Mouse (Mus musculus) liver, adult 2 months (tissue): ENCODE measurements around the gene Dnpep. TPM values are rescaled to one million over a fixed set of nuclear protein-coding genes. Genes with fewer than 3 reads are reported as not detected.

Experiments used
- DNase-seq: peaks from one replicate; pipeline ENCODE4 v3.0.0-alpha.2; 2011; ENCODE audit warnings: low read depth, low spot score; ENCODE audit errors: extremely low read depth
- H3K27ac ChIP-seq: fragments of 200-500 bp; replicated peaks from 2 replicates; pipeline ENCODE4 v1.5.1; 2012; ENCODE audit warnings: low read depth, mild to moderate bottlenecking, control low read depth, inconsistent platforms, low read length; ENCODE audit not compliant: insufficient read depth
- H3K27me3 ChIP-seq: fragments of 200-500 bp; 2 replicates; pipeline ENCODE4 v1.6.1; 2012; ENCODE audit warnings: mild to moderate bottlenecking, moderate library complexity, low read length, inconsistent platforms; ENCODE audit not compliant: control insufficient read depth, insufficient read depth
- H3K36me3 ChIP-seq: fragments of 200-500 bp; 2 replicates; pipeline ENCODE4 v1.6.1; 2012; ENCODE audit warnings: low read length, inconsistent platforms; ENCODE audit not compliant: control insufficient read depth, insufficient read depth
- H3K4me1 ChIP-seq: fragments of 200-500 bp; 2 replicates; pipeline ENCODE4 v1.6.1; 2011; ENCODE audit warnings: low read length; ENCODE audit not compliant: control insufficient read depth, insufficient read depth
- H3K4me3 ChIP-seq: fragments of 200-500 bp; 2 replicates; pipeline ENCODE4 v1.5.1; 2011; ENCODE audit warnings: low read depth, mild to moderate bottlenecking, control low read depth, low read length, moderate library complexity; ENCODE audit not compliant: insufficient read depth
- H3K79me2 ChIP-seq: fragments of 200-500 bp; 2 replicates; pipeline ENCODE4 v1.6.1; 2012; ENCODE audit warnings: inconsistent platforms, mild to moderate bottlenecking, low read length, moderate library complexity; ENCODE audit not compliant: control insufficient read depth, insufficient read depth
- H3K9ac ChIP-seq: fragments of 200-500 bp; 2 replicates; pipeline ENCODE4 v1.6.1; 2012; ENCODE audit warnings: low read depth, mild to moderate bottlenecking, control low read depth, inconsistent platforms, low read length
- CTCF ChIP-seq: fragments of 200-500 bp; IDR thresholded peaks from 2 replicates; pipeline ENCODE4 v1.5.1; 2011; ENCODE audit warnings: low read depth, low read length, control low read depth
- POLR2A ChIP-seq: fragments of 200-500 bp; IDR thresholded peaks from 2 replicates; pipeline ENCODE4 v1.6.1; 2011; ENCODE audit warnings: low read length, control low read depth; ENCODE audit not compliant: insufficient read depth; ENCODE audit errors: extremely low read depth
- WGBS: fragments of 180-500 bp; shearing (Covaris S2); methylation state at CpG from one replicate; pipeline ENCODE4 v1.1.7; 2018; 5-methylcytosine and 5-hydroxymethylcytosine counted together
- polyA plus RNA-seq: library from polyadenylated mRNA; depleted of rRNA; stranded (reverse); fragments of >200 nt; gene quantifications from 2 replicates; pipeline ENCODE4 v1.2.3, GENCODE M21; 2012
- total RNA-seq: library from RNA; depleted of rRNA; stranded (reverse); fragments of >200 nt; gene quantifications from 2 replicates; pipeline ENCODE4 v1.2.3, GENCODE M21; 2014

Dnpep gene
- total and polyA plus RNA-seq, 2 experiments = 89.8 to 111 TPM

- Histone ChIP-seq H3K9ac (no peak overlapping the region), H3K27me3 (no peaks in the 10 kb centered on the region), H3K36me3 (peaks cover 9% of the 10 kb centered on the region; the same call in 1 of the 2 replicates), H3K4me3 (no peak overlapping the region), H3K79me2 (no peaks in the 10 kb centered on the region), H3K27ac (no peak overlapping the region), H3K4me1 (no peaks in the 10 kb centered on the region)
- no peak for DNase-seq
- TF ChIP-seq POLR2A (no peak), CTCF (no peak)
- WGBS = 78% methylated on average over 2 of the region's 2 CpGs
Measured at GRCm38 (mm10) chr1:75304662-75305061, 13.1 kb downstream of the Dnpep start.

- Histone ChIP-seq H3K27me3 (no peaks in the 10 kb centered on the region), H3K79me2 (no peaks in the 10 kb centered on the region), H3K4me1 (no peaks in the 10 kb centered on the region), H3K9ac (no peak overlapping the region), H3K4me3 (no peak overlapping the region), H3K27ac (no peak overlapping the region), H3K36me3 (no peaks in the 10 kb centered on the region)
- no peak for DNase-seq
- WGBS = 81% methylated on average over 5 of the region's 5 CpGs
- TF ChIP-seq POLR2A = no peak
- TF ChIP-seq CTCF = no peak
Measured at GRCm38 (mm10) chr1:75294294-75294693, 23.5 kb downstream of the Dnpep start.

GRCm38 (mm10) chr1:75293331-75293701 lies 24.5 kb downstream of the Dnpep start:
- H3K9ac ChIP-seq = no peak overlapping the region
- H3K36me3 ChIP-seq = no peaks in the 10 kb centered on the region
- TF ChIP-seq CTCF = no peak
- no peak for TF ChIP-seq POLR2A
- WGBS = 76% methylated on average over 5 of the region's 5 CpGs
- H3K4me1 ChIP-seq = no peaks in the 10 kb centered on the region
- no peaks in the 10 kb centered on the region for H3K79me2 ChIP-seq
- no peak overlapping the region for H3K4me3 ChIP-seq
- H3K27ac ChIP-seq = no peak overlapping the region
- no peak for DNase-seq
- no peaks in the 10 kb centered on the region for H3K27me3 ChIP-seq

- Histone ChIP-seq H3K27me3 (no peaks in the 10 kb centered on the region), H3K79me2 (no peaks in the 10 kb centered on the region), H3K9ac (no peak overlapping the region), H3K36me3 (no peaks in the 10 kb centered on the region), H3K4me3 (no peak overlapping the region), H3K4me1 (no peaks in the 10 kb centered on the region), H3K27ac (no peak overlapping the region)
- WGBS = 49% methylated on average over 12 of the region's 12 CpGs
- no peak for DNase-seq
- TF ChIP-seq POLR2A (no peak), CTCF (no peak)
Measured at GRCm38 (mm10) chr1:75292476-75293330, 25.1 kb downstream of the Dnpep start.

- Histone ChIP-seq H3K9ac (no peak overlapping the region), H3K4me3 (no peak overlapping the region), H3K27ac (no peak overlapping the region), H3K36me3 (no peaks in the 10 kb centered on the region), H3K4me1 (no peaks in the 10 kb centered on the region), H3K79me2 (no peaks in the 10 kb centered on the region), H3K27me3 (no peaks in the 10 kb centered on the region)
- no peak for TF ChIP-seq CTCF
- no peak for TF ChIP-seq POLR2A
- 86% methylated on average over 8 of the region's 8 CpGs for WGBS
- DNase-seq = no peak
Measured at GRCm38 (mm10) chr1:75291321-75291720, 26.5 kb downstream of the Dnpep start.

GRCm38 (mm10) chr1:75290582-75290981 lies 27.2 kb downstream of the Dnpep start:
- Histone ChIP-seq H3K27me3 (no peaks in the 10 kb centered on the region), H3K27ac (no peak overlapping the region), H3K4me1 (no peaks in the 10 kb centered on the region), H3K9ac (no peak overlapping the region), H3K36me3 (no peaks in the 10 kb centered on the region), H3K79me2 (no peaks in the 10 kb centered on the region), H3K4me3 (no peak overlapping the region)
- no peak for TF ChIP-seq POLR2A
- no peak for TF ChIP-seq CTCF
- DNase-seq = no peak
